Mouse (Mus musculus): ENCODE measurements around the gene I830077J02Rik. TPM values are rescaled to one million over a fixed set of nuclear protein-coding genes. Genes with fewer than 3 reads are reported as not detected.
A peak's percentile ranks its signal among the peaks of the same experiment; 100 is the strongest.

The I830077J02Rik gene
- polyA plus RNA-seq, 1 experiment = 4.1 TPM

DNA sequence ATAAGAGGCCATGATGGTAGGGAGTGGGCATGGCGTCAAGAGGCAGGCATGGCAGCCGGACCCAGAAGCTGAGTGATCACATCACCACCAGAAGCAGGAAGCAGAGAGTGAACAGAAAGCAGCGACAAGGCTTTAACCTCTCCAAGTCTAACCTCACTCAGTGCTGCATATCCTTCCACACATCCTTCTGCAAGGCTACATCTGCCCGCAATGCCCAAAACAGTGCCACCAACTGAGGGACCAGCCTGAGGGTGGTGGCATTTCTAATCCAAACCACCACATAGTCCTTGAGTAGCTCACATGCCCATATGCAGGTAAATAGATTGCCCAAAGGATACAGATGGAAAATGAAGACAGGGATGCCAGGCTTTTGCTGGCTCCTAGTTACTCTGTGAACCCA, 23.5 kb downstream of the I830077J02Rik start:
- H3K4me3 ChIP-seq (ENCODE audit: insufficient read depth, low read depth, low read length) = no peak overlapping the region
- H3K27ac ChIP-seq (replicated peaks; ENCODE audit: low read depth, low read length) = no peak overlapping the region
- peaks cover 3% of the 10 kb centered on the region for H3K4me1 ChIP-seq (ENCODE audit: control insufficient read depth, insufficient read depth, insufficient read length, low read length)

DNA sequence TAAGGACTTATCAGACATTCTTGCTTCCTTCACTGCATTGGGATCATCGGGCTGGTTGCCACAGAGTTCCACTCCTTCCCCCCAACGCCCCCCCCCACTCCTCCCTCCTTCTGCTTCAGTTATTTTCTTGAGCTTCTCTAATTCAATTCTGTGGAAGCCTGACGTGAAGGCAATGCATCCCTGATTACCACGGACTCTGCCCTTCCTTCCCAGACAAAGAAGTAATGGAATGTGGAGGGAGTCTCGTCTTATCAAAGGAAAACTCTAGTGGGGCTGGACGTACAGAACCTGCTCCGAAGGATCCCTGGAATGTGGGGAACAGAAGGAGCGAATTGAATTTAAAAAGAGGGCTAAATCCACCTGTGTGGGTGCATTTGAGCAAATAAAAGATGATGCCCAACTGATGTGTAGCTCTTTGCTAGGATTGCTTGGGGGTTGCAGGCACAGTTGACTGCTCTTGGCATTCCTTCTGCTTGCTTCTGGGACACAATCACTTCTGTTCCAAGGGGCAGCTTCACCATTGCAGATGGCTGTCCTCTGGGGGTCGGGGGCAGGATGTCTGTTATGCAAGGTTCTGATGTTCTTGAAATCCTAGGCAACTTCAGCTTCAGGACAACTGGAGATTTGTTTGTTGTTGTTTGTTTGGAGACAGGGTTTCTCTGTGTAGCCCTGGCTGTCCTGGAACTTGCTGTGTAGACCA, 24.4 kb downstream of the I830077J02Rik start:
- Histone ChIP-seq H3K27ac (replicated peaks; ENCODE audit: low read depth, low read length) (no peak overlapping the region), H3K4me1 (ENCODE audit: control insufficient read depth, insufficient read depth, insufficient read length, low read length) (peaks cover 3% of the 10 kb centered on the region)

DNA sequence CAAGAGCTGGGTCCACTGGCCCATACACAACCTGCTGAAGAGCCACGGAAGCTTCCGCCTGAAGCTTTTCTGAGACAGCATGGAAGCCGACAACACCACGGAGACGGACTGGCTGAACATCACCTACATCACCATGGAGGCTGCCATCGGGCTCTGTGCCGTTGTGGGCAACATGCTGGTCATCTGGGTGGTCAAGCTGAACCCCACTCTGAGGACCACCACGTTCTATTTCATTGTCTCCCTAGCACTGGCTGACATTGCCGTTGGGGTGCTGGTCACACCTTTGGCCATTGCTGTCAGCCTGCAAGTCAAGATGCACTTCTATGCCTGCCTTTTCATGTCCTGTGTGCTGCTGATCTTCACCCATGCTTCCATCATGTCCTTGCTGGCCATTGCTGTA, 27.7 kb downstream of the I830077J02Rik start:
- Histone ChIP-seq H3K27ac (replicated peaks; ENCODE audit: low read depth, low read length) (no peak overlapping the region), H3K4me1 (ENCODE audit: control insufficient read depth, insufficient read depth, insufficient read length, low read length) (no peaks in the 10 kb centered on the region), H3K4me3 (ENCODE audit: insufficient read depth, low read depth, low read length) (no peak overlapping the region)

More for the DNA sequence above, 24.4 kb downstream of the I830077J02Rik start:
- no peak overlapping the region for H3K4me3 ChIP-seq (ENCODE audit: insufficient read depth, low read depth, low read length)

DNA sequence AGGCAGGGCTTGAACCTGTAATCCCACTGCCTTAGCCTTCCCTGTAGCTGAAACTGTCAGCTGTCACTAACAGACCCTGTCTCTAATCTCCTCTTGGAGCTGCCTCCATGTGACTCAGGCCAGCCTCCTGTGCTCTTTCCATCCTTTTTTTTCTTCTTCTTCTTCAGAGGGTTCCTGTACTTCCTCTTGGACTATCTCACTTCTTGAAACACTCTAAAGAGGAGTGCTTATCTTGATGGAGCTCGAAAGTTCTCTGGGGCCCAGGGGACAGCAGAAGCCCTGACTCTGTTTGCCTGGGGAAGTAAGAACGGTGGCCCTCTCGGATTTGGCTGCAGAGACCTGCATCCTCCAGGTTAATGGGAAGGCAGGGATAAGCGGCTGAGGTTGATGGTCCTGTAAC, 28.3 kb downstream of the I830077J02Rik start:
- H3K4me3 ChIP-seq (ENCODE audit: insufficient read depth, low read depth, low read length) = no peak overlapping the region
- H3K27ac ChIP-seq (replicated peaks; ENCODE audit: low read depth, low read length) = no peak overlapping the region
- no peaks in the 10 kb centered on the region for H3K4me1 ChIP-seq (ENCODE audit: control insufficient read depth, insufficient read depth, insufficient read length, low read length)

DNA sequence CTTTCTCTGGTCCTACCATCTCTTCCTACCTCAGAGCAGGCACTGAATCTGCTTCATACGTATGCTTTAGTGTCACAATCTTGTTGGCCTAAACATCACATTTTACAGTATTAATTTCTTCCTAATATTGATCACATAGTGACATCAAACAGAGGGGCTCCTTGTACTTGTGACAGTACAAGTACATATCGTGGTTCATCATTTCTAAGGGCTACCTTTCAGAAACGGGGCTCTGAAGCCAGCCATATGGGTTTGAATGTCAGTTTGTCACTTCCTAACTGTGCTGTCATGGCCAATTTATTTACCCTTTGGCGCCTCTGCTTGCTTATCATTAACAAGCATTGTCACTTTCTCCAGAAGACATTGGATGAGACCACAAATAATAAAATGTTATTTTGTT, 31.0 kb downstream of the I830077J02Rik start:
- H3K27ac ChIP-seq (replicated peaks; ENCODE audit: low read depth, low read length) = no peak overlapping the region
- H3K4me1 ChIP-seq (ENCODE audit: control insufficient read depth, insufficient read depth, insufficient read length, low read length) = no peaks in the 10 kb centered on the region
- H3K4me3 ChIP-seq (ENCODE audit: insufficient read depth, low read depth, low read length) = no peak overlapping the region

DNA sequence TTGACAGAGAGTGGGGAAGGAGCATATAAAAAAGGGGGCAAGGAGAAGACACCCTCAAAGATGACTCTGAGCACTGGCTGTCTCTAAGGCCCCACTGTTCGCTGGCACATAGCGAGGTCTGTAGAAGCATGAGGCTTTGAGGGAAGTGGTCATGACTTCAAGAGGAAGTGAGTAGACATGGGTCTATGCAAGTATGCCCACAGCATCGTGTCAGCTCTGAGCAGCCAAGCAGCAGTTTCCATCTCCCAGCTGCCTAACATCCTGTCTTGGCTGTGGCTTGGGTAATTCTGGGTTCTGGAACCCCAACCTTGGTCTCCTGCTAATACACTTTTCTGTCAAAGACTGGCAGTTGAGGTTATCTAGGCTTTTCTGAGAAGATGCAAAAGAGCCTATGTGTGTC, 31.7 kb downstream of the I830077J02Rik start:
- no peak overlapping the region; the same call in 1 of the 2 replicates for H3K27ac ChIP-seq (replicated peaks; ENCODE audit: low read depth, low read length)
- H3K4me3 ChIP-seq (ENCODE audit: insufficient read depth, low read depth, low read length) = no peak overlapping the region
- H3K4me1 ChIP-seq (ENCODE audit: control insufficient read depth, insufficient read depth, insufficient read length, low read length) = no peaks in the 10 kb centered on the region

DNA sequence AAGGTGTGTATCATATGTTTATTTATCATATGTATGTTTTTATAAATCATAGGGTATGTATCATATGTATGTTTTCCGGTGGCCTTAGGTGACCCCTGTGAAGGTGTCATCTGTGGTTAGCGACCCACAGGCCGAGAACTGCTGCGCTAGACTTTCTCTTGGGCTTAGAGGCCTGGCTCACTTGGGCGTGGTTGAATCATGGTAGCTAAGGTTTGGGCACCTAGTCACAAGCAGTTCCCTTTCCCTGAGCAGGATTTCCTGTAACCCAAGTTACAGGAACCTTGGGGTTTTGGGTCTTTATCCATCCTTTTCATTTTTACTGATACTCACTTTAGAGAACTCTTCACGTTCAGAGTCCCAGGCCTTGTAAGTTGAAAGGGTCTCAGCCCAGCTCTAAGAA, 32.2 kb downstream of the I830077J02Rik start:
- no peak overlapping the region for H3K4me3 ChIP-seq (ENCODE audit: insufficient read depth, low read depth, low read length)
- H3K27ac ChIP-seq (replicated peaks; ENCODE audit: low read depth, low read length) = no peak overlapping the region; the same call in 1 of the 2 replicates
- H3K4me1 ChIP-seq (ENCODE audit: control insufficient read depth, insufficient read depth, insufficient read length, low read length) = no peaks in the 10 kb centered on the region

DNA sequence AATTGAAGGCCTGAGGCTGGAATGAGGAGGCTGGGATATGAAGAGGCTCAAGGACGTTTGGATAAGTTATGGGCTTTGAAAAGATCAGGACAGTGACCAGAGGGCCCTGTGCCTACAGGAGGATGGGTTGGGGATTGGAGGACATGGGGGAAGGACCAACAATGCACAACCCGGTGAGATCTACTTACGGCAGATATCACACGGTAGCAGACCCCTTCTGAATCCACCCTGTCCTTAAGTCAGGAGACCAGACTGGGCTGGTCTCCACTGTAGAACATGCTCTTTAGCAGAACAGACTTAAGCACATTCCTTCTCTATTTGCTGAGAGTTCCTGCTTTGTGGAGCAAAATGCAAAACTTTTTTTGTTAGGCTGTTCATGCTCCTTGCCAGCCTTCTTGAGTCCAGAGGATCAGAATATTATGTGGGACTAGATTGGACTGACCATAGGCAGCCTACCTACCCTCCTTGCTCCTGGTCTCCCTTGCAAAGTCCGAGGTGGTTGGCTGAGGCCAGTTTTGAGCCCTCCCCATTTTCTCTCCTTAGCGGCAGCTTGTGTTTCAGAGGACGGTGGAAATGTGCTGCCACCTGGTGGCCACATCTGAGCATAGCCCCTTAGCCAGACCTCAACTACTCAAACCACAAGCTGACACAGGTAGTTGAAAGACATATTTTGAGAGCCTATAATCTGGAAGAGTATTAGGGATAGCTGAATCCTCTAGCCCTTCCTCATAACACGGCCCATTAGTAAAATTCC, 32.9 kb downstream of the I830077J02Rik start:
- H3K4me1 ChIP-seq (ENCODE audit: control insufficient read depth, insufficient read depth, insufficient read length, low read length) = peaks cover 6% of the 10 kb centered on the region

DNA sequence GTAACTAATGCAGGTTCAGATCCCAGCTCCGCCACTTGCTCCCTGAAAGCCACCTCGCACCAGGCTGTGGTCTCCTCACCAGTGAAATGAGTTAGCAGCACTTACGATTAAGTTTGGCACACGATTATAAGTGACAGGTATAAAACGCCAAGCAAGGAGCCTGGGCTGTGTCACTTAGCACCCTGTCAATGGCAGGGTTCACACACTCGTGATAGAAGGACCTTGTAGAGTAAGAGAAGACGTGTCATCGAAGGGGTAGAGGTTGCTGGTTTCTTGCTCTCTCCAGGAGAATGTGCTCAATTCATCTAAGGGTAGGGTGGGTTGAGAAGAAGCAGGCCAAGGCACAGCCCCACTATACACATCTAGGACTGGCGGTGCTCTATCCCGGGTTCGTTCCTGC, 33.6 kb downstream of the I830077J02Rik start:
- Histone ChIP-seq H3K4me3 (ENCODE audit: insufficient read depth, low read depth, low read length) (no peak overlapping the region), H3K4me1 (ENCODE audit: control insufficient read depth, insufficient read depth, insufficient read length, low read length) (peaks cover 13% of the 10 kb centered on the region), H3K27ac (replicated peaks; ENCODE audit: low read depth, low read length) (no peak overlapping the region)

More for the DNA sequence above, 32.9 kb downstream of the I830077J02Rik start:
- no peak overlapping the region for H3K4me3 ChIP-seq (ENCODE audit: insufficient read depth, low read depth, low read length)
- H3K27ac ChIP-seq (replicated peaks; ENCODE audit: low read depth, low read length) = no peak overlapping the region

DNA sequence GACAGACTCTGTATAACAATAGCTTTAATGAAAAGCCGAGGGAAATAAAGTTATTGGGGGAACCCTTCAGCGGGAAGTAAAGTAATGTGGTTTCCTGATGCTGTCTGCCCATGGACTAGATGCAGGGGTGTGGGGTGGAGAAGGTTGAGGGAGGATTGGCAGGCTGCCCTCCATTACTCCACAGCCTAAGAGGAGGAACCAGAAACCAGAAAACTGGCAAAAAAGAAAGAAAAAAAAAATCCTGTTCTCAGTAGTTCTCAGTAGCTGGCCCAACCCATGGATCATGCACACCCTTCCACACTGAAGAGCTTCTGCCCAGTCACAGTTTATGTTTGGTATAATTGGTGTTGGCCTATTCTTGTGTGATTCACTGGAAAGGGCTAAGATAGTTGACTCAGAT, 34.1 kb downstream of the I830077J02Rik start:
- no peak overlapping the region for H3K27ac ChIP-seq (replicated peaks; ENCODE audit: low read depth, low read length)
- H3K4me1 ChIP-seq (ENCODE audit: control insufficient read depth, insufficient read depth, insufficient read length, low read length) = peaks cover 17% of the 10 kb centered on the region
- H3K4me3 ChIP-seq (ENCODE audit: insufficient read depth, low read depth, low read length) = no peak overlapping the region

DNA sequence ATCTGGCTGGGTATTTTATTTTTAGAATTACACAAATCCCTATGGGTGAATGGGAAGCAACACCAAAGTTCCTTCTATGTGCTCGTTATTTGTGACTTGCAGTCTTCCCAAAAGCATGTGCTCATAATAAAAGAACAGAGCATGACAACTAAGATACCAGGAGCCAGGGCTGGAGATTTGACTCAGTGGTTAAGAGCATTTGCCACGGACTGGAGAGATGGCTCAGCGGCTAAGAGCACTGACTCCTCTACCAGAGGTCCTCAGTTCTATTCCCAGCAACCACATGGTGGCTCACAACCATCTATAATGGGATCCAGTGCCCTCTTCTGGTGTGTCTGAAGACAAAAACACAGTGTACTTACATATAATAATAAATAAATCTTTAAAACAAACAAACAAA, 35.7 kb downstream of the I830077J02Rik start:
- no peak overlapping the region for H3K27ac ChIP-seq (replicated peaks; ENCODE audit: low read depth, low read length)
- peaks cover 24% of the 10 kb centered on the region for H3K4me1 ChIP-seq (ENCODE audit: control insufficient read depth, insufficient read depth, insufficient read length, low read length)
- H3K4me3 ChIP-seq (ENCODE audit: insufficient read depth, low read depth, low read length) = no peak overlapping the region

DNA sequence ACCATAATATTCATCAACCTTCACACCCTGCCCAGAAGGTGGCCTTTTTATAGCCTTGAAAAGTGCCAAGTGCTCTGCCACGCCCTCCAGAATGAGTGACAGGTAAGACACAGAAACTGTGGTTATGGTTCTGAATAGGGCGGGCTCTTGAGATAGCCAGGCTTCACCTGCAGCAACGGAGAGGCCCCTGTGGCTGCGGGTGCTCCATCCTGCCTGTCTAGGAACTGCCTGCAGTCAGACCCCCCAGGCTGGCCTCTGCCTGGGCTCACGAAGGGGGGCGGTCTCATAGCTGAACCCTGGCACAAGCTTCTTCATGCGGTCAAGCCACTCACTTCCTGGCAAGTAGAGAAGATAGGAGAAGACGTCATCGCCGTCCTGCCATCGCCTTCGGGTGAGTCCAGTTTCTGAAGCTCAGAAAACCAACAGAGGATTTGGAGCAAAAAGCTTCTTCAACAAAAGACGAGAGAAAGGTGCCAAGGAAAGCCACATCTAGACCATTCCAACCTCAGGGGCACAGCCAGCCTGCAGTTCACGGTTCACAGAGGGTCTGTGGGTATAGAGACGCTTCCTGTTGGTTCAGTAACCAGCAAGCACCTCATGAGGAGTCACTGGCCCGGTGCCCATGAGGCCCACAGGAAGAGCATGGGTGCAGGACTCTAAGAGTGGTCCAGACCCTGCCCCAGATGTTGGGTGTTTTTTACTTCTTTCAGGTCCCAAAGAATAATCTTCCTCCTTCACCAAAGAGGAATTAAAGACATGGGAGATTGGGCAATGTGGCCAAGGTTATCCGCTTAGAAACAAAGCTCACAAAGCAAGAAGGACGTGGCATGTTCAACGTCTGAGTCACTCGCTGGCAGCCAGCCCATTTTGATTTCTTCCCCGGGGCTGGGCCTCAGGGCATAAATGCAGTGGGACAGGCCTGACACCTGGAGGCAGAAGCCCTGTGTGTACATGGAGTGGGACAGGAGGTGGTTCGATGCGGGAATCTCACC, 37.6 kb downstream of the I830077J02Rik start:
- Histone ChIP-seq H3K4me3 (ENCODE audit: insufficient read depth, low read depth, low read length) (no peak overlapping the region), H3K27ac (replicated peaks; ENCODE audit: low read depth, low read length) (peak overlapping the region; percentile 91), H3K4me1 (ENCODE audit: control insufficient read depth, insufficient read depth, insufficient read length, low read length) (peaks cover 29% of the 10 kb centered on the region)

DNA sequence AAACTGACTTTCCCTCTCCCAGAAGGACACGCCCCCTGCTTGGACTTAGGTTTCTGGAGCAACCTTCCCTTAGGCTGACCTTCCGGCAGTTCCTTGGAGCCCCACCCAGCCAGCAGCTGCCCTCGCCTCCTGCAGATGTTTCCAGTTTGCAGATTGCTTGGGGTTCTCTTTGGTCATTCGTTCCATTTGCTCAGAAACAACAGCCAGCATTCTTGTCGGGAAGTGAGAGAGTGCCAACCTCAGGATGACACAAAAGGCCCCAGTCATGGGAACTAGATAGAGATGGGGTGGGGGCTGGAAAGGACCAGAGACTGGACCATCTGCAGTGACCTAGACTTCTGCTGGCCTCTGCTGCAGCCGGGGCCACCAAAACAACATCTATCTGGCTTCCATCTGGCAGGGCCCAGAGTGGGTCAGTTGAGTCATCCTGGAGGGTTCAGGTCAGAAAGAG, 38.5 kb downstream of the I830077J02Rik start:
- Histone ChIP-seq H3K4me1 (ENCODE audit: control insufficient read depth, insufficient read depth, insufficient read length, low read length) (peaks cover 29% of the 10 kb centered on the region), H3K4me3 (ENCODE audit: insufficient read depth, low read depth, low read length) (no peak overlapping the region), H3K27ac (replicated peaks; ENCODE audit: low read depth, low read length) (peak overlapping the region; percentile 91)

DNA sequence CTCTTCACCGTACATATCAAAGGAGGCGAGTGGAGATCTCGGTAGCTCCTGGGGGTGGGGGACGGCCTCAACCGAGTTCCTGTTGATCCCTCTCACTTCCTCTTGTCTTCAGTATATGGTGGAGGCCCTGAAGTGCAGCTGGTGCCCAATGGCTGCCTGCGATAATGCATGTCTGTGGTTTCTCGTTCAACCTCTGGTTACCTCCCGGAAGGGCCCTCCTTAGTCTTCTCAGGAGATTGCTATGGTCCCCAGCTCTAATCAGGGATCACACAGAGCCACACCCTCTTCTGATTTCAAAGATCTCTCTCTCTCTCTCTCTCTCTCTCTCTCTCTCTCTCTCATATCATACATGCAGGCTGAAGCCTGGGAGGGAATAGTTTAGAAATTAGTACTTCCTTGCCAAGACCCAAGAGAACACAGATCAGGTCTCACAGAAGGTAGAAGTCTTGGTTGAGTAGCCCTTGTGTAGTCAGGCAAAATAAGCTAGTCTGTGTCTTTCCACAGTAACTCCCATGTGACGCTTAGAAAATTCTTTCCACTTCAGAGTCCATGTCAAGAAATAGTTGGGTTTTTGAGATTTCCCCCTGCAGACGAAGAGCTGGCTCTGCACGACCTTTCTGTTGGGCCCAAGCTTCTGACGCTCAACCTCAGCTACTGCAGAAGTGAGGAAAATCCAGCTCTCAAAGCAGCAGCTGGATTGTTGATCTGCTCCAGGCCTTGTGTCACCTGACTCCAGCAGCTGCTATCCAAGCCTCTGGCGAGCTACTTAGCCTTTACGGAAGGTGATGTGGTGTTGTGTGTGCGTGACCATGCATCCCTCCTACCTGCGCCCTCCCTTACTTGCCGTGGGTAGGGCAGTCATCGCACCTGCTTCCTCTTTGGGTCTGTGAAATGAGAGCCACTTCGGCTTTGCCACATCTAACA, 39.6 kb downstream of the I830077J02Rik start:
- Histone ChIP-seq H3K27ac (replicated peaks; ENCODE audit: low read depth, low read length) (peak overlapping the region; percentile 91), H3K4me1 (ENCODE audit: control insufficient read depth, insufficient read depth, insufficient read length, low read length) (peaks cover 29% of the 10 kb centered on the region), H3K4me3 (ENCODE audit: insufficient read depth, low read depth, low read length) (peak overlapping the region; percentile 9; the same call in 1 of the 2 replicates)
